Mouse (Mus musculus): Measurements from ENCODE around the gene Igll1. TPM values are rescaled to one million over a fixed set of nuclear protein-coding genes. Genes with fewer than 3 reads are reported as not detected.
A peak's percentile ranks its signal among the peaks of the same experiment; 100 is the strongest.
"Not testable (repeated sequence)": the region's sequence is repeated elsewhere in the genome, so short reads cannot be mapped to it uniquely, and the experiment has no call there.

The Igll1 gene
- 1.9 and 3.4 TPM in 2 replicates for total RNA-seq (2014; fragmentation: Nextera tagmentation)
- 0.56 and 1.2 TPM in 2 replicates for total RNA-seq (2017)

DNA sequence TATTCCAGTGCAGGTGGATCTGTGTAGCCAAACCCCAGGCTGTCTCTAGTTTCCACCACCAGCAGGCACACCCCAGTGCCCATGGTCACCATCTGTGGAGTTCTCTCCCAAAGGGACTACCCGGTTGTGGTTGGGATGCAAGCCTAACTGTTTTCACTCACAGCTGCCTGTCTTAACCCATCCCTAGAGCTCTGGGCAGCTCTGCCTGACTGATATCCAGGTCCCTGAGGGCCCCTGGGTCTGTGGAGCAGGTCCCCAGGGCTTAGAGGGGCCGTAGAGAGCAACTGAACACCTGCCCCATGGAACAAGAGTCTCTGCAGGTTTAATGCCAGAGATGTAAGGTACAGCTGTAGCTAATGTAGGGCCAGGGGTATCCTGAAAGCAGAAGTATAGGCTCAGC, at the start of gene Igll1:
Igll1 (minus strand) TSS at position 8 of the 400 bp plus-strand sequence.
- ATAC-seq (replicated peaks; ENCODE audit: poor library complexity, severe bottlenecking), result no peak

DNA sequence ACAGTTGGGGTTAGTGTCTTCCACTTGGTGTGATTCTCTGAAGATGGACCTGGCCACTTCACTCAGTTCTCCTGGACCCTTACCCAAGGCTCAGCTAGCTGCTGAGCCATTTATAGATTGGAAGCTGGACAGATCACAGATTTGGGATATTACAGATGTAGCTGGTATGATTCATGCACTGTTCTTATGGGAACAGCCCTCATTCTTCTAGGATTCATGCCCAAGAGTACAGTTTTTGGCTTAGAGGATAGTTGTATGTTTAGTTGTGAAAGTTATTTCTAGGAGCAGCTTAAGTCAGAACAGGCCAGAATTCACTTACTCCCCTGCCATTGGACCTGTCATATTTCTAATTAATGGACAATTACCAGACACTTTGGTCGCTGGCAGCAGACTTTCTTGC, 49.7 kb upstream of the Igll1 start:
- no peak for ATAC-seq (replicated peaks; ENCODE audit: poor library complexity, severe bottlenecking)

DNA sequence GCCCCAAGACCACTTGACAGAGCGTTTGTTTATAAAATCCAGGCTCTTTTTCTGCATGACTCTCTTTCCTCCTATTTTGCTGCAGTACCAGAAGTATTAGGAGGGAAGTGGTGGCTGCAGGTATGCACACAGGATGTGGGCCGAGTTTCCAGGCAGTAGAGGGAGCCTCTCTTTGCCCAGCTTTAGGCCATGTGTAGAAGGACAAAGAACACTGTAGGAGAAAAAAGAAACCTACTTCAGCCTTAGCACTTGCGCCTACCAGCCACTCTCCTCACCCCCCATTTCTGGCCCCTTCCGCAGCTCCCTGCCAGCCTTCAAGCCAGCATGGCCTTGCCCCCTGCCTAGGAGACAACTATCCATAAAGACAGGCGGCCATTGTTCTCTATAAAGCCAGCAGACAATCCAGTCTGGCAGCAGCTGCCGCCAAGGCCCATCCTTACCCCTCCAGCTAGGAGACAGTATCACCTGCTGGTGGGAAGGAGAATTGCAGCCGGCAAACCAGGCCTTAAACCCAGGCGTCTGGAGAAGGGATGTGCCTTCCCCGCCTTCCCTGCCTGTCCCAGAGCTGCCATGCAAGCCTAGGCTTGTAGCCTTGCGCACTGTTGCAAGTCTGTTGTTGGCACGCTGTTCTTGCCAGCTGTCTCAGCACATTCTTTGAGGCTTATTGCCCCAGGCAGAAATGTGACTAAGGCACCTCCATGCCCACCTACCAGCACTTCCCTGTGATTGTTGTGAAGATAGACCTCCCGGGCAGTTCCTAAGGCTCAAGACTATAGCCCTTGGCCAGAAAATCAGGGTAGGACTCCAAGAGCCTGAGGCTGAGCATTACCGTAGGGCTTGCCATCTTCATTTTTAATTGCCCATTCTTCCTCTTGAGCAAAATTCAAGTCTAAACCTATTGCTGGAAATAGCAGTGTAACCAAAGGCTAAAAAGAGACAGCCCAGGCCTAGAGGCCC, 48.1 kb upstream of the Igll1 start:
- peak; percentile 90 for ATAC-seq (replicated peaks; ENCODE audit: poor library complexity, severe bottlenecking)

DNA sequence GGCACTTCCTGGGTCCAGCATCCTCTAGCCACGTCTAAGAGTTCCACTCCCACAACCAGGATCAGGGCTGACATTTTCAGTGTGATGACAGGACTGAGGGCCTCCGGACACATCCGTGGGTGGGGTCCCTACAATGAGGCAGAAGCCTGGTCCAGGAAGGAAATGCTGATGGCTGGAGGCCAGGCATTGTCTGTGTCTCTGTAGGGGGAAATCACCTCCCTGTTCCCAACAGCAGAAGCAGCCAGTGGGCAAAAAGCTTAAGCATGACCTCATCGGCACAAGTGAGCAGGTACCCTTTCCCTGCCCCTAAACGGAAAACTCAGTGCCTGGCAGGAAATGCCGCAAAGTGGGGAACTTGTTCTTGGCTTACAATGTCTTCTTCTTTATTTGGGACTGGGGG, 44.0 kb upstream of the Igll1 start:
- no peak for ATAC-seq (replicated peaks; ENCODE audit: poor library complexity, severe bottlenecking)

DNA sequence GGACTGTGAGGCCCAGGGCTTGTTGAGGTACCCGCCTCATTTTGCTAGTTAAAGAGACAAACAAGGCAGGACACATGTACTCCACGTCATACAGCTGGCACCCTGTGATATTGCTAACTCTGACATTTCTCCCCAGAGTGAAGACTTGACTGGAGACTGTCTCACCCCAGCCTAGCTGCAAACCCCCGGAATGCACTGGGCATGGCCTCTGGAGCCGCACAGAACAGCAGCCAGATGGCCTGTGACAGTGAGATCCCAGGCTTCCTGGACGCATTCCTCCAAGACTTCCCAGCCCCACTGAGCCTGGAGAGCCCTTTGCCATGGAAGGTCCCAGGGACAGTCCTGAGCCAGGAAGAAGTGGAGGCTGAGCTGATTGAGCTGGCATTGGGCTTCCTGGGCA, 39.4 kb upstream of the Igll1 start:
- ATAC-seq (replicated peaks; ENCODE audit: poor library complexity, severe bottlenecking), result no peak

DNA sequence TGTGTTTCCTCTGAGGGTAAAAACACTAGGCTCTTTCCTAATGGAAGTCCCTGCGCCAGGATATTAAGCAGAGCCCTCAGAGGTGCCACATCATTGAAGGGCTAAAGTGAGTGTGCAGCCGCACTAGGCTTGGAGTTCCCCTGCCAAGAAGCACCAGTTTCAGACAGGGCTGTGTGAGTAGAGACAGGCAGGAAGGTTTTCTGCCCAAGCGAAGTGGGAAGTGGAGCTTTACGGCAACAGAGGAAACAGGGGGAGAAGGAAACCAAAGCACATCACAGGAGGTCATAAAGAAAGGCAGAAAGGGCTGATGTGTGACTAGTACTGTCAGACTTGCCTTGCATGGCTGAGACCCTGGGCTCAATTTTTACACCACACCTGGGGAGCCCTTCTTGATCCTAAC, 38.5 kb upstream of the Igll1 start:
- ATAC-seq (replicated peaks; ENCODE audit: poor library complexity, severe bottlenecking), result peak; percentile 50

DNA sequence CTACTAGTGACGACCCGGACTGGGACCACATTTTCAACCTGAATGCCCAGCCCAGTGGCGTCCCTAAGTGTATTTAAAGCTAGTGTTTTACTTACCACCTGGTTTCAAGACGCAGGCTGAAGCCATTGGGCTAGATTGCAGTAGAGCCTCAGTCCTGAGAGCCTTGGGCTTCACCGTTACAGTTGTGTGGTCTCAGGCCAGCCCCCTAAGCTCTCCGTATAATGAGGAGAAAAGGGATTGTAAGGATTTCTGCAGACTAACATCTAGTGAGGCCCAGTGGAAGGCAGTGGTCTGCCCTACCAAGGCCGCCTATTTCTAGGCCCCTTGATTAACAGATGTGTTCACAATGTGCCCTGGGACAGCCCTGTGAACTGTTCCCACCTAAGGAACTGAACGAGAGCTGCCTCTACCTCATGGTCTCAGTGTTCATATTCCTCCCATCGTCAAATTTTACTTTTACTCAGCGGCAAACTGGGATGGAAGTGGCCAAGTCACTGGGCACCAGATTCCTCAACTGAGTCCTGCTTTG, 33.3 kb upstream of the Igll1 start:
- no peak for ATAC-seq (replicated peaks; ENCODE audit: poor library complexity, severe bottlenecking)

DNA sequence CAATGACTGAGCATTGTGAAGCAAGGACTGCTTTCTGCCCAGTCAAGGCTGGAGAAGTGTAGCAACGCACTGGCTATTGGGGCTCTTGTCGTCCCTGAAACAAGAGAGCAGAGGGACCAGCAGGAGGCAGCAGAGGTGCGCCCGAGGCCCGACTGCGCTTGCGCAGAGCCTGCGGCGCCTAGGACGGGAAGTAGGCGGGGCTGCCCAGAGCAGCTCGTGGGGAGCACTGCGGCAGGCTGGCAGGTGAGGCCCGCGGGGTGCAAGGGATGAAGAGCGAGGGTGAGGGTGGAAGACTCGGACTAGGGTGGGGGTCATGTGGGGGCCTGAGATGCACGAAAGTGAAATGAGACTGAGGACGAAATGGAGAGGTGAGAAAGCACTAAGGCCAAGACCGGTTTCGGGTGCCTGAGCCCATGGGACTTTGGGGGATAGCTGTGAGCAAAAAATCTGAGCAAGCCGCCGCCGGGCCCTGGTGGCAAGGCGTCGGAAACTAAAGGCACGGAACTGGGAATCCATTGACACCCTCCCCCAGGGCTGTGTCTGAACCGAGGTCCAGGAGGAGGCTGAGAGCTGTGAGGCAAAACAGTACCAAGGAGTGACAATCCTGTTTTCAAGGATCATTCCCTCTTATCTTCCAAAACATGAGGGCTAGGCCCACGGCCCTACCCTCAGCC, 32.7 kb upstream of the Igll1 start, which contains the start of gene Ppm1f:
Ppm1f (plus strand) TSS at position 88 of the 674 bp plus-strand sequence.
- ATAC-seq (replicated peaks; ENCODE audit: poor library complexity, severe bottlenecking), result peak; percentile 90

DNA sequence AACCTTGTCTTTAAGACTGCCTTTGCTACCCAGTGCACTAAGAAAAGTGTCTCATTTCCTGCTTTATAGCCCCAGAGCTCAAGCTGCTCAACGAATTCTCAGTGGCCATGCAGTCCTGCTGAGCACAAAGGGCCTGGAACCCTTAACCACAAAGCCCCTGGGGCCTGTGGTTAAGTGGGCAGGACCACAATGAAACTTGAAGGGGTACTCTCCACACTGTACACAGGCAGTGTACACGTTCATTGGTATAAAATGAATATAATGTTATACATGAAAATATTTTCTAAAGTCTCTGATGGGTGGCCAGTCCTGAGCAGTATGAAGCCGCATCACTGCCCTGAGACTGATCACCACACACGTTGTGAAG, 32.2 kb upstream of the Igll1 start:
- ATAC-seq (replicated peaks; ENCODE audit: poor library complexity, severe bottlenecking), result peak; percentile 36

GRCm38 (mm10) chr16:16892366-16892765, 28.6 kb upstream of the Igll1 start:
- no peak for ATAC-seq (replicated peaks; ENCODE audit: poor library complexity, severe bottlenecking)

DNA sequence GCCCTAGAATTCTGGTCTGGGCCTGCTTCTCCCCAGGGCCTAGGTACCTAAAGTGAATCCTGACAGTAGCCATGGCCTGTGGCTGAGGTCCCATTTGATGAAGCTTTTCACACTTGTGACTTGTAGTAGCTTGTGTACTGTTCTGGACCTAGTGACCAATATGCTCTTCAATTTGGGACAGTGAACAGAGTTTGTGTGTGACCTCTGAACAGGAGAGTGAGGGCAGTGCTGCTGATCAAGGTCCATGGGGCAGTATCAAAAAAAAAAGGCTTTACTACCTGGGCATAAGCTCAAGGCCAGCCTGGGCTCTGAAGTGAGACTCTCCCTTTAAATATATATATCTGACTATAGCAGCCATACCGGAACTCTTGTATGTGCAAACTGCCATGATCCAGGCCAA, 24.6 kb upstream of the Igll1 start:
- ATAC-seq (replicated peaks; ENCODE audit: poor library complexity, severe bottlenecking), result no peak

DNA sequence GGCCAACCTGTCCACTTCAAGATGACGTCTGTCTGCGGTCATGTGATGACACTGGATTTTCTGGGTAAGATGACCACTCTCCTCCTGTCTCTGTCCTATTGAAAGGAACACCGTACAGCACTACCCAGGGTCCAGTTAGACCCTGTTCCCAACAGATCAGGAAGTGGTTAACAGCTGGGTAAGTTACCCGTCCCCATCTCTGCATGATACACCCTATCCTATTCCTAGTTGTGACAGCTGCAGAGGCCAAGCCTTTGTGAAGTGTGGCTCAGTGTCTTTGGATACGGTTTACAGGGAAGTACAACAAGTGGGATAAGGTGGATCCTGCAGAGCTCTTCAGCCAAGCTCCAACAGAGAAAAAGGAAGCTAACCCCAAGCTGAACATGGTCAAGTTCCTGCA, 15.2 kb upstream of the Igll1 start:
- no peak; the same call in 1 of the 2 replicates for ATAC-seq (replicated peaks; ENCODE audit: poor library complexity, severe bottlenecking)

GRCm38 (mm10) chr16:16870617-16871331, 7.0 kb upstream of the Igll1 start, which contains the start of the genes Top3b and Vpreb1:
Gene Top3b (plus strand): TSS chr16:16870736.
Gene Vpreb1 (minus strand): TSS chr16:16870843.
- ATAC-seq (replicated peaks; ENCODE audit: poor library complexity, severe bottlenecking), result peak; percentile 97

DNA sequence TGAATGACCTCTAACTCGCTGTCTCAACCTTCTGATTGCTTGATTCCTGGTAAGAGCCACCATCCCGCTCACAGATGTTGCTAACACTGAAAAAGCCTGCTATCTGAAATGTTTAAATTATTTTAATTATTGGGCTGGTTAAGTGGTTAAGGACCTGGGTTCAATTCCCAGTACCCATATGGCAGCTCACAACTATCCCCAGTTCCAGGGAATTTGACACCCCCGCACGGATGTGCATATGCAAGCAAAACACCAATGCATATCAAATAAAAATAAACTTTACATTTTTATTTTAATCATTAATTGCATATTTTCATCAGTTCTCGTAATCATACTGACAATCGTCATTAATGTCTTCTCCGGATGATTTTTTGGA, 6.4 kb upstream of the Igll1 start:
- ATAC-seq (replicated peaks; ENCODE audit: poor library complexity, severe bottlenecking), result no peak

DNA sequence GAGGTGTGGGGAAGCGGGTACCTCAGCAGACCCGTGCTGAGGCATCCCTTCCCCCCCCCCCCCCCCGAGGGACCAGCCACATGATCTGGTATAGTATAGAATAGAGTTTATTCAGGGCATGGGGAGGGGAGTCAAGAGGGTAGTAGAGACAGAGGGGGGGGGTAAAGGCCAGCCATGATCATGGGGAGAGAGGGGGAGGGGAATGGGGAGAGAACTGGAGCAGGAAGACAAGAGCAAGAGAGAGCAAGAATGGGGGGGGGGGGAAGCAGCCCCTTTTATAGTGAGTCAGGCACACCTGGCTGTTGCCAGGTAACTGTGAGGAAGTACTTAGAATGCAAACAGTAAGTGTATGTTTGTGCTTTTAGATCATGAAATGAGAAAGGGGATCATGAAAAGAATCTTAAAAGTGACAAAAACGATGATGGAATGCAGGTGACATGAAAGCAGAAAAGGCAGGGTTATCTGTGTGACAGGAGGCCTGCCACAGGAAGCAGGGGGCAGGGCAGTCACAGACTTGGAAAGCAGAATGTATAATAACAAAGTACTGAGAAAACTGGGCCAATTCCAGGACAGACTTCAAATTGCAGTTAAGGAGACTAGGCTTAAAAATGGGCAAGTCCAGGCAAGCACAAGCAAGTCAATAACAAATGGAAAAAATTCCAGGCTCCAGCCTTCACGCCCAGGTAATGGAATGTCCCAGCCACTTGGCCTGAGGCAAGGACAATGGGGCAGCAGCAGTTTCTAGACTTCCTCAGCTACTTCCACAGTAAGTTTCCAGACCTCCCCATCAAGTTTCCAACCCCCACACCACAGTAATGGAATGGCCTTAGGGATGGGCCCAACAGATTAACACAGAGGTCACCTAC, 2.1 kb upstream of the Igll1 start:
- no peak for ATAC-seq (replicated peaks; ENCODE audit: poor library complexity, severe bottlenecking)

DNA sequence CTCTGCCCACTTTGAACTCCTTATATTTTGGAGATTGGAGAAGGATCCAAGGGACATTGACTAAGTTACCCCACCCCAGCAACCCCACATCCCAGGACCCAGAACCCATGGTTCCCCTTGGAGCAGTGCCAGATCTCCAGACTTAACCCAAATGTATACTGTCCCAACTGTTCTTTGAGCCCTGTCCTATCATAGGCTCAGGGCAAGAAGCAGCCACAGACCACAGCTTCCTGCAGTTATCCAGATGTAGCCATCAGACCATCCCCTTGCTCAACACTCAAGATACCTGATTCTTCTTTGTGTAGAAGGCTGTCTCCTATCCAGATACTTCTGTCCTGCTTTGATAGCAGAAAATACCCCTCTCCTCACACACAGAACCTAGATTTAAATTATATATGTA, 1.4 kb upstream of the Igll1 start:
- ATAC-seq (replicated peaks; ENCODE audit: poor library complexity, severe bottlenecking), result peak; percentile 95

DNA sequence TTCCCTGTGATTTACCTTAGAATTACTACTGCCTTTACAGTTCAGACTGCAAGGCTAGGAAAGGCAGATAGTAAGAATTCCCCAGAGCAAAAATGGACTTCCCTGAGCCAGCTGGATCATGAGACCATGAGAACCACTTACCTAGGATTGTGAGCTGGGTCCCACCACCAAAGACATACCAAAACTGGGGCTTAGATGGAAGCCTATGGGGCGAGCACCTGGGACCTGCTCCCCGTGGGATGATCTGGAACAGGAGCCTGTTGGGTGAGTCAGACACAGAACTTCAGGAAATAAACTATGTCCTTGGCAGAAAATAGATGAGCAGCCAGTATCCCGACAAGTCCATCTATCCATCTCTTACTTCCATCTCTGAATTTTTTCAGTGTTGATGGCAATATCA, 1.5 kb downstream of the Igll1 start:
- no peak for ATAC-seq (replicated peaks; ENCODE audit: poor library complexity, severe bottlenecking)

- peak; percentile 68 for ATAC-seq (replicated peaks; ENCODE audit: poor library complexity, severe bottlenecking)
Observed at GRCm38 (mm10) chr16:16856731-16857476, 6.9 kb downstream of the Igll1 start.

GRCm38 (mm10) chr16:16856054-16856453, 7.7 kb downstream of the Igll1 start:
- not testable (repeated sequence) for ATAC-seq (replicated peaks; ENCODE audit: poor library complexity, severe bottlenecking)
